In genomic region chr5:32736770-32737169, GRCm38 (mm10) we compare ENCODE assay signal across 7 mouse cellular contexts. TPM values are rescaled to one million over a fixed set of nuclear protein-coding genes. Genes with fewer than 3 reads are reported as not detected.
DNase-seq lines count a peak whose midpoint lies in the region; ATAC-seq and TF ChIP-seq lines count a peak whose summit lies in the region.
"Not testable (repeated sequence)": the region's sequence is repeated elsewhere in the genome, so short reads cannot be mapped to it uniquely, and the experiment has no call there.

No protein-coding gene starts in this region.

- H3K9ac ChIP-seq in heart, embryonic 13.5 days; hindbrain, embryonic 14.5 days; limb, embryonic 11.5 days (ENCODE audit: low read length); liver, embryonic 14.5 days (replicated peaks); midbrain, embryonic 13.5 days (replicated peaks); neural tube, embryonic 14.5 days (replicated peaks; ENCODE audit: low read depth, low read length): not testable (repeated sequence)

- H3K9me3 ChIP-seq in heart, embryonic 13.5 days; hindbrain, embryonic 14.5 days (ENCODE audit: control insufficient read depth, low read length); limb, embryonic 11.5 days (ENCODE audit: control insufficient read depth, low read length); liver, embryonic 14.5 days (ENCODE audit: control insufficient read depth, low read length); midbrain, embryonic 13.5 days; neural tube, embryonic 14.5 days (ENCODE audit: control insufficient read depth, low read length): not testable (repeated sequence)

- not testable (repeated sequence) for TF ChIP-seq CTCF in liver, embryonic 14.5 days (IDR thresholded peaks at IDR 0.05; ENCODE audit: low read depth)

- 88% methylated on average over 3 of the region's 3 CpGs for WGBS in heart, embryonic 13.5 days
- 87% methylated on average over 3 of the region's 3 CpGs for WGBS in hindbrain, embryonic 14.5 days
- WGBS in limb, embryonic 11.5 days, result 93% methylated on average over 3 of the region's 3 CpGs
- WGBS in liver, embryonic 14.5 days (ENCODE audit: insufficient replicate concordance), result 71% methylated on average over 3 of the region's 3 CpGs
- 94% methylated on average over 3 of the region's 3 CpGs for WGBS in midbrain, embryonic 13.5 days
- WGBS in neural tube, embryonic 14.5 days, result 96% methylated on average over 3 of the region's 3 CpGs

- not testable (repeated sequence) for H3K27ac ChIP-seq in heart, embryonic 13.5 days (replicated peaks); hindbrain, embryonic 14.5 days; limb, embryonic 11.5 days (replicated peaks; ENCODE audit: low read depth, low read length); liver, embryonic 14.5 days; midbrain, embryonic 13.5 days; neural tube, embryonic 14.5 days (ENCODE audit: low read depth, low read length)

- H3K4me3 ChIP-seq in heart, embryonic 13.5 days; hindbrain, embryonic 14.5 days (replicated peaks; ENCODE audit: low read length); limb, embryonic 11.5 days (ENCODE audit: low read depth, low read length); liver, embryonic 14.5 days (ENCODE audit: insufficient read depth in 1 of 2, low read depth in 2 of 2, low read length in 2 of 2); midbrain, embryonic 13.5 days (replicated peaks); neural tube, embryonic 14.5 days (ENCODE audit: low read depth, low read length): not testable (repeated sequence)

- peaks cover 44% of the 10 kb centered on the region for H3K36me3 ChIP-seq in heart, embryonic 13.5 days
- H3K36me3 ChIP-seq in hindbrain, embryonic 14.5 days (replicated peaks; ENCODE audit: control insufficient read depth, insufficient read depth), result peaks cover 23% of the 10 kb centered on the region
- not testable (repeated sequence) for H3K36me3 ChIP-seq in limb, embryonic 11.5 days (ENCODE audit: control insufficient read depth, insufficient read depth, low read length); liver, embryonic 14.5 days (replicated peaks; ENCODE audit: control insufficient read depth, insufficient read depth, low read depth); neural tube, embryonic 14.5 days (ENCODE audit: control insufficient read depth, insufficient read depth, low read length)
- H3K36me3 ChIP-seq in midbrain, embryonic 13.5 days, result peaks cover 37% of the 10 kb centered on the region

- DNase-seq in hindbrain, embryonic 14.5 days (ENCODE audit: low spot score); limb, embryonic 11.5 days (ENCODE audit: low spot score); liver, embryonic 14.5 days (ENCODE audit: low read depth in 3 of 3, low spot score in 3 of 3): not testable (repeated sequence)

- peak; percentile 25; the same call in 1 of the 2 replicates for ATAC-seq in erythroblast, adult 5-6 weeks (replicated peaks; ENCODE audit: low FRiP score, poor library complexity, severe bottlenecking)
- peak; percentile 51 for ATAC-seq in heart, embryonic 13.5 days (ENCODE audit: extremely low read depth, insufficient number of reproducible peaks, low FRiP score, low TSS enrichment)
- 0 out of 2 replicates have a peak, but pooled peaks have one; percentile 38 for ATAC-seq in hindbrain, embryonic 14.5 days (ENCODE audit: low FRiP score)
- ATAC-seq in limb, embryonic 11.5 days (ENCODE audit: insufficient number of reproducible peaks, low FRiP score, low TSS enrichment, low read depth), result peak; percentile 46; the same call in 1 of the 2 replicates
- ATAC-seq in liver, embryonic 14.5 days (ENCODE audit: insufficient read depth), result peak; percentile 32; the same call in 1 of the 2 replicates
- ATAC-seq in midbrain, embryonic 13.5 days, result 0 out of 2 replicates have a peak, but pooled peaks have one; percentile 31
- peak; percentile 56; the same call in 1 of the 2 replicates for ATAC-seq in neural tube, embryonic 14.5 days (ENCODE audit: low read depth)

- not testable (repeated sequence) for H3K27me3 ChIP-seq in heart, embryonic 13.5 days (replicated peaks); hindbrain, embryonic 14.5 days (ENCODE audit: control insufficient read depth, insufficient read depth, low read length); limb, embryonic 11.5 days (ENCODE audit: control insufficient read depth, insufficient read depth, low read length); liver, embryonic 14.5 days (ENCODE audit: control insufficient read depth, insufficient read depth, low read length); midbrain, embryonic 13.5 days; neural tube, embryonic 14.5 days (ENCODE audit: control insufficient read depth, insufficient read depth, low read length)

- H3K4me2 ChIP-seq in heart, embryonic 13.5 days; hindbrain, embryonic 14.5 days (replicated peaks); limb, embryonic 11.5 days (ENCODE audit: low read depth, severe bottlenecking); liver, embryonic 14.5 days (ENCODE audit: low read depth); midbrain, embryonic 13.5 days (replicated peaks); neural tube, embryonic 14.5 days (ENCODE audit: low read depth, low read length): not testable (repeated sequence)

- not testable (repeated sequence) for H3K4me1 ChIP-seq in heart, embryonic 13.5 days; hindbrain, embryonic 14.5 days (replicated peaks; ENCODE audit: control insufficient read depth, insufficient read depth, low read length); limb, embryonic 11.5 days (ENCODE audit: control insufficient read depth, insufficient read depth, low read length); liver, embryonic 14.5 days (replicated peaks; ENCODE audit: control insufficient read depth in 2 of 2, insufficient read depth in 2 of 2, low read length in 1 of 2); midbrain, embryonic 13.5 days (replicated peaks); neural tube, embryonic 14.5 days (ENCODE audit: control insufficient read depth, insufficient read depth, low read length)

- not testable (repeated sequence) for TF ChIP-seq EP300 in liver, embryonic 14.5 days (IDR thresholded peaks at IDR 0.05; ENCODE audit: low read depth)

RNA-seq across cellular contexts. Expression of gene Pisd, which starts 48.7 kb away (rescaled TPM):
- total RNA-seq in erythroblast, adult 5-6 weeks (2015; ENCODE audit: low replicate concordance), result 6.0 and 14.4 TPM in 2 replicates
- 4.3 and 10.2 TPM in 2 replicates for total RNA-seq in erythroblast, adult 5-6 weeks (2017; ENCODE audit: low replicate concordance)
- 45.9 and 46.2 TPM in 2 replicates for polyA plus RNA-seq in heart, embryonic 13.5 days (2015; fragmentation: Nextera tagmentation; extraction: Ambion mirVana)
- polyA plus RNA-seq in hindbrain, embryonic 14.5 days (2014; fragmentation: Nextera tagmentation; extraction: Ambion mirVana), result 93.6 and 94.6 TPM in 2 replicates
- polyA plus RNA-seq in limb, embryonic 11.5 days (2014; fragmentation: Nextera tagmentation; extraction: Ambion mirVana), result 57.2 and 61.3 TPM in 2 replicates
- polyA plus RNA-seq in liver, embryonic 14.5 days (2012; rRNA removed), result 19.0 and 21.7 TPM in 2 replicates
- 29.0 and 33.8 TPM in 2 replicates for polyA plus RNA-seq in liver, embryonic 14.5 days (2014; fragmentation: Nextera tagmentation; extraction: Ambion mirVana)
- polyA plus RNA-seq in midbrain, embryonic 13.5 days (2015; fragmentation: Nextera tagmentation; extraction: Ambion mirVana), result 98.1 and 106 TPM in 2 replicates
- 91.6 and 99.9 TPM in 2 replicates for polyA plus RNA-seq in neural tube, embryonic 14.5 days (2014; fragmentation: Nextera tagmentation; extraction: Ambion mirVana)
